ENCODE assay signal across 10 mouse cellular contexts in genomic region chr10:44447406-44448139, GRCm38 (mm10).
DNase-seq lines count a peak whose midpoint lies in the region; ATAC-seq and TF ChIP-seq lines count a peak whose summit lies in the region.
"Had no signal": no experiment of that assay in that cellular context is flagged by ENCODE, and none has a peak within 500 bp of the region (broad histone marks: within the 10 kb centered on the region; RNA-seq: fewer than 3 reads in every experiment).

No protein-coding gene starts in this region.

- H3K4me3 ChIP-seq in heart, postnatal 0 days (ENCODE audit: low read depth, low read length): peak overlapping the region; percentile 15; the same call in 1 of the 2 replicates
- no peak overlapping the region for H3K4me3 ChIP-seq in liver, embryonic 15.5 days (replicated peaks)
- H3K4me3 ChIP-seq in stomach, embryonic 15.5 days (replicated peaks): no peak overlapping the region
- H3K4me3 ChIP-seq in forebrain, postnatal 0 days (ENCODE audit: low read depth, low read length): no peak overlapping the region
- H3K4me3 ChIP-seq: hindbrain, embryonic 10.5 days; limb, embryonic 15.5 days had no signal

- no peak for TF ChIP-seq CTCF in heart, postnatal 0 days (IDR thresholded peaks at IDR 0.05; ENCODE audit: low read depth)
- no peak for TF ChIP-seq CTCF in forebrain, postnatal 0 days (IDR thresholded peaks at IDR 0.05; ENCODE audit: low read depth)

- WGBS in heart, postnatal 0 days: 84% methylated on average over 14 of the region's 14 CpGs
- 60% methylated on average over 14 of the region's 14 CpGs for WGBS in liver, embryonic 15.5 days (ENCODE audit: insufficient replicate concordance)
- 58% methylated on average over 14 of the region's 14 CpGs for WGBS in stomach, embryonic 15.5 days
- 91% methylated on average over 14 of the region's 14 CpGs for WGBS in forebrain, postnatal 0 days

- no peak for ATAC-seq in heart, postnatal 0 days (ENCODE audit: insufficient read depth, low read depth)
- ATAC-seq in liver, embryonic 15.5 days (ENCODE audit: insufficient read depth): peak; percentile 42; the same call in 1 of the 2 replicates
- ATAC-seq in stomach, embryonic 15.5 days (ENCODE audit: insufficient read depth, low FRiP score, low read depth): peak; percentile 90
- no peak for ATAC-seq in forebrain, postnatal 0 days

- 0 out of 2 replicates have a peak, but pooled peaks cover 4% of the 10 kb centered on the region for H3K4me1 ChIP-seq in heart, postnatal 0 days (ENCODE audit: control insufficient read depth, insufficient read depth)
- peaks cover 18% of the 10 kb centered on the region for H3K4me1 ChIP-seq in liver, embryonic 15.5 days (replicated peaks)
- peaks cover 7% of the 10 kb centered on the region; the same call in 1 of the 2 replicates for H3K4me1 ChIP-seq in stomach, embryonic 15.5 days
- no peaks in the 10 kb centered on the region for H3K4me1 ChIP-seq in forebrain, postnatal 0 days (ENCODE audit: insufficient read depth)

- no peak overlapping the region for H3K9ac ChIP-seq in heart, postnatal 0 days (replicated peaks; ENCODE audit: low read depth, low read length)
- no peak overlapping the region for H3K9ac ChIP-seq in liver, embryonic 15.5 days
- no peak overlapping the region for H3K9ac ChIP-seq in stomach, embryonic 15.5 days
- H3K9ac ChIP-seq in forebrain, postnatal 0 days: no peak overlapping the region
- H3K9ac ChIP-seq: limb, embryonic 15.5 days had no signal

- peak; percentile 24 to 52 for DNase-seq in kidney, adult 8-10 months
- DNase-seq in kidney, postnatal 10 days: no peak
- no peak for DNase-seq in heart, postnatal 0 days (ENCODE audit: low spot score)
- no peak for DNase-seq in forebrain, postnatal 0 days
- no peak for DNase-seq in cerebellum, adult 9-10 months
- DNase-seq in left cerebral cortex, adult 8-10 months (ENCODE audit: low spot score in 2 of 2): no peak

- no peaks in the 10 kb centered on the region for H3K27me3 ChIP-seq in heart, postnatal 0 days (ENCODE audit: control insufficient read depth, insufficient read depth, low read length)
- H3K27me3 ChIP-seq in liver, embryonic 15.5 days: no peaks in the 10 kb centered on the region
- H3K27me3 ChIP-seq in stomach, embryonic 15.5 days (replicated peaks): no peaks in the 10 kb centered on the region
- H3K27me3 ChIP-seq in forebrain, postnatal 0 days (ENCODE audit: insufficient read depth, low read length): no peaks in the 10 kb centered on the region
- H3K27me3 ChIP-seq: limb, embryonic 15.5 days had no signal

- H3K36me3 ChIP-seq in heart, postnatal 0 days (replicated peaks; ENCODE audit: control insufficient read depth, insufficient read depth, low read length): no peaks in the 10 kb centered on the region
- H3K36me3 ChIP-seq in liver, embryonic 15.5 days (replicated peaks): no peaks in the 10 kb centered on the region
- no peaks in the 10 kb centered on the region for H3K36me3 ChIP-seq in stomach, embryonic 15.5 days
- no peaks in the 10 kb centered on the region for H3K36me3 ChIP-seq in forebrain, postnatal 0 days (ENCODE audit: insufficient read depth)
- H3K36me3 ChIP-seq: hindbrain, embryonic 10.5 days; limb, embryonic 15.5 days had no signal

- H3K4me2 ChIP-seq in heart, postnatal 0 days (ENCODE audit: low read depth, low read length): peak overlapping the region; percentile 40
- peak overlapping the region; percentile 13; the same call in 1 of the 2 replicates for H3K4me2 ChIP-seq in liver, embryonic 15.5 days
- H3K4me2 ChIP-seq in stomach, embryonic 15.5 days: peak overlapping the region; percentile 44
- H3K4me2 ChIP-seq in forebrain, postnatal 0 days (ENCODE audit: low read depth): no peak overlapping the region
- H3K4me2 ChIP-seq: limb, embryonic 15.5 days had no signal

- H3K9me3 ChIP-seq in heart, postnatal 0 days (replicated peaks; ENCODE audit: control insufficient read depth, low read length): no peaks in the 10 kb centered on the region
- no peaks in the 10 kb centered on the region for H3K9me3 ChIP-seq in liver, embryonic 15.5 days (replicated peaks)
- no peaks in the 10 kb centered on the region for H3K9me3 ChIP-seq in stomach, embryonic 15.5 days
- H3K9me3 ChIP-seq in forebrain, postnatal 0 days (ENCODE audit: low read length): no peaks in the 10 kb centered on the region
- H3K9me3 ChIP-seq: hindbrain, embryonic 10.5 days; limb, embryonic 15.5 days had no signal

- peak overlapping the region; percentile 40; the same call in 1 of the 2 replicates for H3K27ac ChIP-seq in heart, postnatal 0 days (ENCODE audit: low read depth)
- no peak overlapping the region for H3K27ac ChIP-seq in liver, embryonic 15.5 days (replicated peaks)
- peak overlapping the region; percentile 73 for H3K27ac ChIP-seq in stomach, embryonic 15.5 days
- H3K27ac ChIP-seq in forebrain, postnatal 0 days (ENCODE audit: low read depth, low read length): no peak overlapping the region
- H3K27ac ChIP-seq: hindbrain, embryonic 10.5 days; limb, embryonic 15.5 days had no signal

- TF ChIP-seq EP300 in heart, postnatal 0 days (IDR thresholded peaks at IDR 0.05; ENCODE audit: low read depth): no peak

Comparison
In these comparisons a context has a peak if more than half of its experiments do, and no peak if none do; other contexts are left out.
1. DNase-seq: peak in kidney, adult 8-10 months (2 of 2); none in kidney, postnatal 10 days (single experiment), heart, postnatal 0 days (single experiment), forebrain, postnatal 0 days (single experiment), cerebellum, adult 9-10 months (single experiment) and left cerebral cortex, adult 8-10 months (0 of 2).
2. ATAC-seq: peak in liver, embryonic 15.5 days (single experiment) and stomach, embryonic 15.5 days (single experiment); none in heart, postnatal 0 days (single experiment) and forebrain, postnatal 0 days (single experiment).
3. H3K27ac ChIP-seq: peak in heart, postnatal 0 days (single experiment) and stomach, embryonic 15.5 days (single experiment); none in liver, embryonic 15.5 days (single experiment) and forebrain, postnatal 0 days (single experiment).